Mouse (Mus musculus) right cerebral cortex, postnatal 25 days (tissue): Measurements from ENCODE around the gene Mtmr3.

Experiments used
- DNase-seq: peaks from one replicate; pipeline ENCODE4 v3.0.0; 2022

Mtmr3 gene

GRCm38 (mm10) chr11:4461154-4461553 lies 133.5 kb downstream of the Mtmr3 start:
- DNase-seq, result no peak

- no peak for DNase-seq
Observed at GRCm38 (mm10) chr11:4460615-4461014, 134.0 kb downstream of the Mtmr3 start.

GRCm38 (mm10) chr11:4454895-4455535 lies 139.6 kb downstream of the Mtmr3 start:
- no peak for DNase-seq

GRCm38 (mm10) chr11:4452467-4453184 lies 142.0 kb downstream of the Mtmr3 start:
- DNase-seq, result no peak

GRCm38 (mm10) chr11:4451116-4451515 lies 143.5 kb downstream of the Mtmr3 start:
- peak; percentile 38 for DNase-seq

- no peak for DNase-seq
Observed at GRCm38 (mm10) chr11:4446195-4446868, 148.3 kb downstream of the Mtmr3 start.

GRCm38 (mm10) chr11:4442280-4442679 lies 152.4 kb downstream of the Mtmr3 start:
- no peak for DNase-seq

GRCm38 (mm10) chr11:4440978-4441377 lies 153.7 kb downstream of the Mtmr3 start, which contains the start of gene Hormad2:
Gene Hormad2 (minus strand): TSS chr11:4441105.
- no peak for DNase-seq

- DNase-seq, result no peak
Observed at GRCm38 (mm10) chr11:4438211-4438610, 156.5 kb downstream of the Mtmr3 start.

GRCm38 (mm10) chr11:4437318-4437717 lies 157.3 kb downstream of the Mtmr3 start:
- no peak for DNase-seq

- no peak for DNase-seq
Observed at GRCm38 (mm10) chr11:4436631-4437030, 158.0 kb downstream of the Mtmr3 start.

- DNase-seq, result no peak
Observed at GRCm38 (mm10) chr11:4434461-4434860, 160.2 kb downstream of the Mtmr3 start.
